Mouse (Mus musculus) macrophage (primary cell): ENCODE results near the gene Appl2. TPM values are rescaled to one million over a fixed set of nuclear protein-coding genes. Genes with fewer than 3 reads are reported as not detected.
"Not testable (repeated sequence)": the region's sequence is repeated elsewhere in the genome, so short reads cannot be mapped to it uniquely, and the experiment has no call there.

ENCODE experiments used
- H3K27ac ChIP-seq: fragments of 350-480 bp; formaldehyde crosslinking; 2 replicates; pipeline ENCODE4 v1.9.0; 2021
- H3K36me3 ChIP-seq: fragments of 350-480 bp; formaldehyde crosslinking; 2 replicates; pipeline ENCODE4 v1.9.0; 2021; ENCODE audit errors: inconsistent target
- H3K4me3 ChIP-seq: fragments of 350-480 bp; formaldehyde crosslinking; 2 replicates; pipeline ENCODE4 v1.9.0; 2021; ENCODE audit errors: inconsistent target
- H3K79me2 ChIP-seq: fragments of 350-480 bp; formaldehyde crosslinking; 2 replicates; pipeline ENCODE4 v1.9.0; 2021; ENCODE audit errors: inconsistent target
- WGBS: methylation state at CpG from one replicate; pipeline ENCODE4 v1.1.7; 2026; ENCODE audit warnings: inconsistent platforms; ENCODE audit not compliant: missing documents; 5-methylcytosine and 5-hydroxymethylcytosine counted together
- polyA plus RNA-seq: library from polyadenylated mRNA; stranded (reverse); fragments of 250-400 nt; gene quantifications from 3 replicates; pipeline ENCODE4 v1.2.4, GENCODE M21; 2018; ENCODE audit warnings: inconsistent platforms
- total RNA-seq, 78 experiments: library from RNA; depleted of rRNA; stranded (reverse); fragments of 250-400 nt; gene quantifications; 1 replicate in 9 of 78; 2 replicates in 24 of 78; 3 replicates in 43 of 78; 4 replicates in 2 of 78; pipeline ENCODE4 v1.2.4; 2018; ENCODE audit warnings: inconsistent platforms in 56 of 78

Gene Appl2
- 1,000 to 10,000 TPM in 10 of 26 experiments, 100 to 1,000 TPM in 16; 335 to 1,465 (median 848) TPM for total RNA-seq (2018; cell fraction: chromatin; rRNA removed)
- 100 to 1,000 TPM in 2 of 26 experiments, 10 to 100 TPM in 24; 25.4 to 110 (median 61.4) TPM for total RNA-seq (2018; cell fraction: cytosol; rRNA removed)
- 100 to 1,000 TPM; 139 to 982 (median 408) TPM for total RNA-seq (2018; cell fraction: nucleus; rRNA removed)
- 85.4 to 263 TPM (median 126 TPM) in 3 replicates for polyA plus RNA-seq

GRCm38 (mm10) chr10:83648131-83649020, at the start of gene Appl2:
TSS of gene Appl2 (minus strand) at chr10:83648738.
- H3K36me3 ChIP-seq: no peaks in the 10 kb centered on the region
- H3K4me3 ChIP-seq: peak within 1 kb of the TSS; percentile 93
- WGBS: under 1% methylated on average over 58 of the region's 59 CpGs
- peak within 1 kb of the TSS; percentile 94 for H3K27ac ChIP-seq
- H3K79me2 ChIP-seq: peaks cover 44% of the 10 kb centered on the region

DNA sequence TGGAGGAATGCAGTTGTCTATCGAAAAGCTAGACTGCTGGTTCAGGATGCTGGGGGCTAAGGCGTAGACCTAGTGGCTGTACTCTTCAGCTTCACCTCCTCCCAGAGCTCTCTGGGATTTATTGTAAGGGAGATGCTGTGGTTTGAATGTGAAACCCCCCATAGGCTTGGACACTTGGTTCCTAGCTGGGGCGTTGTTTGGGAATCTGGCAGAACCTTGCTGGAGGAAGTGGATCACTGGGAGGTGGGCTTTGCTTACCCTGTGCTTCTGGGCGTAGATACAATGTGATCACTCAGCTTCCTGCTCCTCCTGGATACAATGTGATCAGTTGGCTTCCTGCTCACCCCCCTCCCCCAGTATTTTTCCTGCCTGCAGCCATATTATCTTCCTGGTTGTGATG, 47.7 kb upstream of the Appl2 start:
- H3K4me3 ChIP-seq: no peak overlapping the region
- H3K27ac ChIP-seq: no peak overlapping the region
- no peaks in the 10 kb centered on the region for H3K36me3 ChIP-seq
- 92% methylated on average over 4 of the region's 4 CpGs for WGBS
- H3K79me2 ChIP-seq: no peaks in the 10 kb centered on the region

GRCm38 (mm10) chr10:83692175-83692895, 43.8 kb upstream of the Appl2 start:
- WGBS: 91% methylated on average over 11 of the region's 11 CpGs
- Histone ChIP-seq H3K79me2 (no peaks in the 10 kb centered on the region), H3K4me3 (no peak overlapping the region), H3K36me3 (no peaks in the 10 kb centered on the region), H3K27ac (no peak overlapping the region)

GRCm38 (mm10) chr10:83688215-83688614, 39.7 kb upstream of the Appl2 start:
- Histone ChIP-seq H3K27ac (no peak overlapping the region), H3K79me2 (no peaks in the 10 kb centered on the region), H3K4me3 (no peak overlapping the region), H3K36me3 (no peaks in the 10 kb centered on the region)
- WGBS: 87% methylated on average over 2 of the region's 2 CpGs

GRCm38 (mm10) chr10:83681334-83681733, 32.8 kb upstream of the Appl2 start:
- Histone ChIP-seq H3K79me2 (no peaks in the 10 kb centered on the region), H3K4me3 (no peak overlapping the region), H3K27ac (no peak overlapping the region), H3K36me3 (no peaks in the 10 kb centered on the region)
- 94% methylated on average over 12 of the region's 12 CpGs for WGBS

DNA sequence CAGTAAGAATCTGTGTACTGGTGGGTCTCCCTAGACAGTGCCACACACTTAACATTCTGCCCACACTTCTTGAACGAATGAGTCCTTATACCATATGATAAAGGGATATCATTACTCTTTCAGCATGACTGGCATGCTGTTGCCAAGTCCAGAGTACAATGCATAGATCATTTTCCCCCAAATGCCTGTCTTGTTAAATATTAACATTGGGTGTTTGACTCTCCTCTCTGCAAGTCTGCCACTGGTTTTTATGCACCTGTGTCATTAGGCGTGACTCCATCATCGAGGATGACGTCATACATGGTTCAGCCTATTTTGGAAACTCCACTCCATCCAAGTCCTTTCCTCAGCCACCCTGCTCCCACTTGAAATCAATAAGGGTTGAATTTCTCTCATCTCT, 18.0 kb upstream of the Appl2 start:
- H3K79me2 ChIP-seq: no peaks in the 10 kb centered on the region
- H3K27ac ChIP-seq: no peak overlapping the region
- 90% methylated on average over 4 of the region's 4 CpGs for WGBS
- H3K4me3 ChIP-seq: no peak overlapping the region
- no peaks in the 10 kb centered on the region for H3K36me3 ChIP-seq

DNA sequence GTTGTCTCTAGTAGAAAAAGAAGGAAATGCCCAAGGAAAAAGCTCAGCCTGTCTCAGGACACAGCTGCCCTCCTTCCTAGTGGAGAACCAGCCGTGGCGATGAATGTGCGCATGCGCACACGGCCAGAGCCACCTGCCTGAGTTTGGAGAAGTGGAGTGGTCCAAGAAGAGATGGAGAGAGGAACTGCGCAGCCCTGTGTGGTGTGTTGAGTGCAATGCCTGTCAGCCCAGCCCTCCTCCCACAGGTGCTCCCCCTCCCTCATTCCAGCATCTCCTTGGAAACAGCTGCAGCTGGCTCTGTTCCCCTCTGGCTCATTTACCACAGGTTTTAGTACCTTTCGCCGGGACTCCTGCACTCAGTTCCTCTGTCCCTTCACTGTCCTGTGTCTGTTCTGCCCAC, 13.4 kb upstream of the Appl2 start:
- no peak overlapping the region for H3K27ac ChIP-seq
- H3K4me3 ChIP-seq: no peak overlapping the region
- H3K79me2 ChIP-seq: no peaks in the 10 kb centered on the region
- WGBS: 70% methylated on average over 8 of the region's 8 CpGs
- no peaks in the 10 kb centered on the region for H3K36me3 ChIP-seq

- H3K36me3 ChIP-seq: no peaks in the 10 kb centered on the region
- 50% methylated on average over 4 of the region's 4 CpGs for WGBS
- no peak overlapping the region for H3K4me3 ChIP-seq
- no peaks in the 10 kb centered on the region for H3K79me2 ChIP-seq
- no peak overlapping the region for H3K27ac ChIP-seq
Observed at GRCm38 (mm10) chr10:83660605-83661004, 12.1 kb upstream of the Appl2 start.

DNA sequence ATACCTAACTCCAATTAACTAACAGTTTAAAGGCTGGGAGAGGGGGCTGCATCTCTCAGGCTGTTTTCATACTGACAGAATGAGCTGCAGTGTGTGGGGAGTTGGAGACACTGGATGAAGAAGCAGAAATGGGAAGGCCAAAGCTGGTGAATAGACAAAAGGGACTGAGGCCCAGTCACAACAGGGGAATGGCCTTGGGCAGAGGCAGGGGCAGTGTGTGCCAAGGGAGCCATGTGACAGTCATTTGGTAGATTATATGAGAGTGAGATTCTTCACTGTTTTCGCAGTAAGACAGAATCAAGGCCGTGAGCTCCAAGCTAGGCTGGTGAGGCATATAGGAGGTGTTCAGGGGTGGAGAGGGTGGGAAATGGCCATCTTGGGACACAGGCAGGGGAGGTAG, 6.1 kb upstream of the Appl2 start:
- no peak overlapping the region for H3K4me3 ChIP-seq
- H3K36me3 ChIP-seq: no peaks in the 10 kb centered on the region
- no peaks in the 10 kb centered on the region for H3K79me2 ChIP-seq
- no peak overlapping the region for H3K27ac ChIP-seq
- WGBS: 94% methylated on average over 2 of the region's 2 CpGs

- not testable (repeated sequence) for H3K27ac ChIP-seq, H3K36me3 ChIP-seq, H3K79me2 ChIP-seq, H3K4me3 ChIP-seq
- 94% methylated on average over 9 of the region's 19 CpGs for WGBS
Observed at GRCm38 (mm10) chr10:83652205-83652866, 3.8 kb upstream of the Appl2 start.

DNA sequence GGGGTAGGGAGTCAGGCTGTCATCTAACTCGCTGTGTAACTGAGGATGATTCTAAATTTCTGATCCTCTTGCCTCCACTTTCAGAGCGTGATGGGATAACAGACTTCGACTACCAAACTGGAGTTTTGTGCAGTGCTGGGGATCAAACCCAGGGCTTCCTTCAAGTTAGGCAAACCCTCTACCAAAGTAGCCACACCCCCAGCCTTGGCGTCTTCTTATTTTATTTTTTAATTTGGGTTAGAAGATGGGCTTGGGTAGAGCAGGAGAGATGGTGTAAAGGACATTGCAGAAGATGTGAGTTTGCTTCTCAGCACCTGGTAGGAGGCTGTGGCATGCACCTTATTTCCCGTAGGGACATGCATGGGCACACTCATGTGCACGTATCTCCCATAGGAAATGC, 499 bp upstream of the Appl2 start:
- WGBS: 30% methylated on average over 6 of the region's 6 CpGs
- H3K4me3 ChIP-seq: peak overlapping the region; percentile 44

DNA sequence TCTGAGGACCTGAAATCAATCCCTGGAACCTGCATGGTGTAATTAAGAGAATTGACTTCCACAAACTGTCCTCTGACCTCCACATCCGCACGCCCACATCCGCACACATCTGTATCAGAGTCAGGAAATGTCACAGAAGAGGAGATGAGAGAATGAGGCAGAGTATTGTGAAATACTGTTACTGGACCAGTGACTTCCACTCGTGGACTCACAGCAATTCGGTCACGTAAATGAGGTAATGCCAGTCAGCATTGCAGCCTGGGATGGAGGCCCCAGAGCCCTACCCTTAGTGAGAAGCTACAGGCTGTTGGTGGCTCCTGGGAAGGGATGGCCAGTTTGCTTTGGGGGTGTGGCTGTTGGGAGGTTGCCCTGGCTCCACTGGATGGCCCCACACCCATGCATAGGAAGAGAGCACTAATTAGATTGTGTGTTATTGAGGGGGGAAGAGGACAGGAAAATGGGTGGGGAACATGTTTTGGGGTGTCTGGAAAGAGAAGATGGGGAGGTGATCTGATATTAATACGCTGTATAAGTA, 2.1 kb downstream of the Appl2 start:
- H3K4me3 ChIP-seq: no peak overlapping the region
- H3K27ac ChIP-seq: peak overlapping the region; percentile 94
- H3K36me3 ChIP-seq: no peaks in the 10 kb centered on the region
- peaks cover 64% of the 10 kb centered on the region for H3K79me2 ChIP-seq
- WGBS: 33% methylated on average over 7 of the region's 7 CpGs

More for the DNA sequence above, 499 bp upstream of the Appl2 start:
- H3K36me3 ChIP-seq: no peaks in the 10 kb centered on the region
- peak overlapping the region; percentile 13; the same call in 1 of the 2 replicates for H3K27ac ChIP-seq
- peaks cover 38% of the 10 kb centered on the region for H3K79me2 ChIP-seq

DNA sequence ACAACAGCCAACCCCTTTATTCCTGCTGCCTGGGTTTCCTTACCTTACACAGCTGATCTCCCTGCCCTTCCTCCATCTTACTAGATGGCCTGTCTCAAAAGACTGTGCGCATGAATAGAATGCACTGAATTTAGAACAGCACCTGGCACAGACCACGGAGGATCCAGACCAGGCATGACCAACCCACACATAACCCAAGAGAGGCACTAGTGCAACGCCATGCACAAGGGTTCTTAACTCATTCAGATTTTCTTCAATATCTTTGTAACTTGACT, 2.9 kb downstream of the Appl2 start:
- Histone ChIP-seq H3K4me3 (no peak overlapping the region), H3K79me2 (peaks cover 72% of the 10 kb centered on the region), H3K27ac (peak overlapping the region; percentile 94), H3K36me3 (peaks cover 6% of the 10 kb centered on the region; the same call in 1 of the 2 replicates)
- 95% methylated on average over 3 of the region's 3 CpGs for WGBS
